Mouse (Mus musculus): Measurements from ENCODE around the gene Mettl15.

Gene Mettl15

DNA sequence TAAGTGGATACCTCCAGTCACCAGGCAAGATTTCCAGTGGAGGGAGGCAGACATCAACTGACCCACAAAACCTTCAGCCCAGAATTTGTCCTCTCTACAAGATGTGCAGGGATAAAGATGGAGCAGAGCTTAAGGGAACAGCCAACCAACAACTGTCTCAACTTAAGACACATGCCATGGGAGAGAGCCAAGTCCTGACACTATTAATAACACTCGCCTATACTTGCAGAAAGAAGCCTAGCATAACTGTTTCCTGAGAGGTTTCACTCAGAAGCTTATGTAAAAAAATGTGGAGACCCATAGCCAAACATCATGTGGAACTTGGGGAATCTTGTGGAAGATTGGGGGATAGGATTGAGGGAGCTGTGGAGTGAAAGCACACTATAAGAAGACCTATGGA is 124.4 kb downstream of the Mettl15 start:
- DNase-seq, result no peak

DNA sequence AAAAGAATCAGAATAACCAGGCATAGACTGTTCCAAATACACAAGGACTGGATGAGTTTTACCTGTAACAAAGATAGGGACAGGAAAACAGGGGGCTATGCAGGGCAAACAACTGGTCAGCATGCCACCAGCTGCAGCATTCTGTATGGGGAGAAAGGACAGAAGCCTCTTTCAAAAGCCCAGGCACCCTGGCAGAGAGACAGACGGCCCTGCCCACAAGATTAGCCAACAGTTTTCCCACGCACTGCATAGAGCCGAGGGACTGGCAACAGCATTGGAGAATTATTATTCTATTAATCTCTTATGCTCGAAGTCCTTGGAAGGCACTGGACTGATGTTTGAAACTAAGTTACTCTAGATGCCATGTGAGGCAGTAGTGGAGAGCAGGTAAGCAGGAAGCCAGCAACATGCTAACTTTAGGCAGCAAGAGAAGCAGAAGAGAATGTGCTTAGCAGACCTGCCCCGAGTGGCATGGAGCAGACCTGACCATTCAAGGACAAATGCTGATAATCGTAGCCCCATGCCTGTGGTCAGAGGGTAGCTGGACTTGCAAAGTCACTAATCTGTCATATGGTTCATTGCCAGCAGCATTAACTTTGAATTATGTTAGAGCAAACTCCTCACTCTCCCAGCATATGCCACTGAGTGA is 127.0 kb downstream of the Mettl15 start:
- no peak for DNase-seq

GRCm38 (mm10) chr2:109147292-109147691 is 133.3 kb downstream of the Mettl15 start:
- DNase-seq, result no peak

- no peak for DNase-seq
Observed at GRCm38 (mm10) chr2:109144410-109144809, 136.1 kb downstream of the Mettl15 start.

DNA sequence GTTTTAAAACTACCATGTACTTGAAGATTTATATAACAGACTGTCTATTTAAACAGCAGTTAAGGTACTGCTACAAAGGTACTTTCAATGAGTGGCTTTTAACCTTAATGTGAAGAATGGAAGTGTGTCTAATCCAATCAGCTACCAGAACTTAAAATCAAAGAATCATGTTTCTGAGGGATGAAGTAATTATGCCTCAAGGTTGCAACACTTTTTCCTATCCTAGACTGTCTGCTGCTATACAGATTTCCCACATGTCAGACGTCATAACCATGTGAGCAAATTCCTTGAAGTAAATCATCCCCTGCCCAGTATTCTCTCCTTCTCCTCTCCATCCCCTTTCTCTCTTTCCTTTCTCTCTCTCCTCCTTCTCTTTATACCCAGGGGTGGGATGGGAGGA is 140.2 kb downstream of the Mettl15 start:
- no peak for DNase-seq

DNA sequence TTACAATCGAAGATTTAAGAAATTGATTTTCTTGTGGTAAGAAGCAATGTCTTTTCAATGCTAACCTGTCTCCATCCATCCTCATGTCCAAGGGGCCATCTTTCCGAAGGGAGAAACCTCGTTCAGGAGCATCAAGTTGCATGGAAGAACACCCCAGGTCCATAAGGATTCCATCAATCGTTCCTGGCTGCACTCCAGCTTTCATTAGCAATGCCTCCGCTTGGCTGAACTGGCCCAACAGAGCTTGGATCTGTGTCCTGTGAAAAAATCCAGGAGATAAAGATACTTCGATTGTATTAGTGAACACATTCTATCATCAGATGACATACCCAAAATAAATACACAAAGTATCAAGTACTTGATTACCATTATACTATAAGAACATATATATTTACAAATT is 143.3 kb downstream of the Mettl15 start:
- no peak for DNase-seq

DNA sequence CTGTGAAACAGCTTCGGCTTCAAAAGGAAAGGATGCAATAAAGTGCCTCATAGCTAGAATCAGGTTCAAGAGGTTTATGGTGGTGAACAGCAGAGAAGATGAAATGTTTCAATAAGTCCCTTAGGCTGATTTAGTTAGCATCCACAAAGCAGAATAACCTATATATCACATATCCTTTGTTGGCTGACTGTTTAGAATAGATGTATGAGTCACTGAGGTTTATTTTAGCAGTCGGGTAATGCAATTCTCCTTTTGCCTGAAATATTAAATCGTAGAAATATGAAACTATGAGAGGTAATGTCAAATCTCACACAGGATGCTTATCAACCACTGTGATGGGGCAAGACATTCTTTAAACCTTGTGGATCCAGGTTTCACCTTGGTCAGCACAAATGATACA is 149.8 kb downstream of the Mettl15 start:
- no peak for DNase-seq

DNA sequence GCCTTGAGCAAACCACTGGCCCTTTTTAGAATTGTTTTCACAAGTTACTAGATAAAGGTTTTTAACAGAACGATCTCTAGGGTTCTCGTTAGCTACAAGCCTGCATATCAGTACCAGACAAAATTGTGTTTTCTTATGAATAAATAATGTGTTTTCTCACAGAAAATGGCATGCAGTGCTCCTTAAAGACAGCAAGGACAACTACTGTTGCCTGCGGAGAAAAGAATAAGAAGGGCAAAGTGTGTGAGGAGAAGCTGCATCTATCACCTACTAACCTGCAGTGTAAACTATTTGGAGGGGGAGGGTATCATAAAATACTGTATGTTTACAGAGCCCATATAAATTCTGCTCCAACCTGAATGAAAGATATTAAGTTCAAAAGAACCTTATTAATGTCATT is 150.6 kb downstream of the Mettl15 start:
- no peak for DNase-seq

- no peak for DNase-seq
Observed at GRCm38 (mm10) chr2:109105773-109106484, 174.6 kb downstream of the Mettl15 start.

GRCm38 (mm10) chr2:109049686-109050085 is 230.9 kb downstream of the Mettl15 start:
- DNase-seq, result no peak

All from right cerebral cortex, postnatal 4 days (tissue).